Mouse (Mus musculus): Measurements from ENCODE around the gene Akap6. TPM values are rescaled to one million over a fixed set of nuclear protein-coding genes. Genes with fewer than 3 reads are reported as not detected.

Gene Akap6
- total RNA-seq, 2 experiments from 2014 or later = 50.8 to 56.3 TPM

DNA sequence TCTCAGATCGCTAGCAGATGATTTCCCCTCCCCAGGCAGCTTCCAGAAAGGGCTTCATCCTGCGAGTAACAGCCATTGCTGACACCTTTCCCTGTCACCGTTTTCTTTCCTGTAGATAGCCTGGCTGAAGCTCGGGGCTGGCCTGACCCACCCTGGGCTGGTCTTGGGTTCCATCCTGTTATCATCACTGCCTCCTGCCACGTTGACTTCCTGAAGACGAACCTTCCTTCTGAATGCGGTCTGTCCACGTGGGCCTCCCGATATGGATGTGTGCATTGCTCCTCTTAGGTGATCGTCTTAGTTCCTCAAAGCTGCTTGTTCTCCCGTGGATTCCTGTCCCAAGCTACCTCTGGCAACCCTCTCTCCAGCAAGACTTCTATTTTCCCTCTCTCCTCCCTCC lies 448.5 kb downstream of the Akap6 start:
- DNase-seq = no peak

DNA sequence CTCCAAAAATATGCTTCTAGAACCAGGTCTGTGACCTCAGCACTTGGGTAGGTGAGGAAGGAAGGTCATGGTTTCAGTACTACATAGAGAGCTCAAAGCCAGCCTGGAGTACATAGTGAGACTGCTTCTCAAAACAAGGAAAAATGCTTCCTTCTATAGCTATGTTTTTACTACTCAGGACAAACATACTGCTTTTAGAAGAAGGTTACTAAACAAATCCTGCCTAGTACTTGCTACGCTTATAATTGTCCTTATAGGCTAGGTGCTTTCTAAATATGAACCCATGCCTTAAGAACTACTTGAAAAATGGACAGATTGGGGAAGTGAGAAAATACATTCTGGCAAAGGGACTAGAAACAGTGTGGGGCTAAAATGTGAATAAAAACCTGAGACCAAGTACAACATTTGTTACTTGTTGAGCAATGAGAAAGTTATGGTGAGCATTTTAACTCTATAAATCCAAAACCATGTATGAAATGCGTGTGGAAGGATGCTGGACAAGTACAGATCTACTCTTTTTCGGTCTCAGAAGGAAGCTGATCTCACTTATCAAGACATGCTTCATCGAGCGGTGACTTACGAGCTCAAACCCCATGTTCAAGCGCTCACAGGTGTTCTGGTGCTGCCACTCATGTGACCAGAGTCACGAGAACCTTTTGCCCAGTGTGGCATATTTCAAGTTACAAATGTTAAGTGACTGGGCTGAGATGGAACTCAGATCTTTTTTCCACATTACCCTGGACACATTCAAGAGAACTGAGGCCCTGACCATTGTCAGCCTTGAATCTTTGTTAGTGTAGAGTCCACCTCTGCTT lies 469.2 kb downstream of the Akap6 start:
- DNase-seq = no peak

DNA sequence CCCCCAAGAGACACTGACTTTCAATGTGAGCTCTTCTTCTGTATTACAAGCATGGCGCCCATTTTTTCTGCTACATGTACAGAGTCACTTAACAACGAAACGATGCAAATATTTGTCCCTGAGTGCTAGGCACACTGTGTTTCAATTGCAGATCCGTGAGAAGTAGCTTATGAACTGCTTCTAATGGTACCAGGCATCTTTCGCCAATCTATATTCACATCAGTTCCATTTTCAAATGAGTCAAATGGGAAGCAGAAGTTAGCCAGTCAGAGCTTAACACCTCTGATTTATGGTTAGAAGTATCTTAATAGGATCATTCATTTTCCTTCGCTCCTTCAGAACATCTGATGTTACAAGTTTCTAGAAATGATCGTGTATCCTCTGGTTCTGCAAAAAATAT lies 492.3 kb downstream of the Akap6 start:
- DNase-seq = no peak

DNA sequence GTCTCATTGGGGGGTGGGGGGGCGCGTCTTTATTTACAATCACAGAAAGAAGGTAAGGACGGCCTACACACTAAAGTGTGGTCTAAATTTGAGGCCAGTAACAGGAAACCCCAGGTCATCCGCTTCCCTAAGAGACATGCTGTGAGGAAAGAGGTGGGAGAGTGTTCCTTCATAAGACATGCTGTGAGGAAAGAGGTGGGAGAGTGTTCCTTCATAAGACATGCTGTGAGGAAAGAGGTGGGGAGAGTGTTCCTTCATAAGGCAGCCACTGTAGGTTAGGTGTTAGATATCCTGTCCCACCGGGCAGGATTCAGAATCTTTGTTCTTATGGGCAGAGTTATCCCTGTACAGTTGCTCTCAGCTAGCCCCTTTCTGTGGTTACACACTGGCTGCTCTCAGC lies 494.5 kb downstream of the Akap6 start:
- no peak for DNase-seq

Other genes with a start within 250 kb of the Akap6 start
- gene Arhgap5, start 195.4 kb upstream of the Akap6 start, total RNA-seq (2021) = 10 to 100 TPM; 36.1 to 43.4 TPM